Mouse (Mus musculus) midbrain, embryonic 10.5 days (tissue): ENCODE results near the gene Il21r. TPM values are rescaled to one million over a fixed set of nuclear protein-coding genes. Genes with fewer than 3 reads are reported as not detected.

Experiments
- DNase-seq: peaks from one replicate; pipeline ENCODE4 v3.0.0-alpha.2; 2017; ENCODE audit warnings: low spot score
- H3K27ac ChIP-seq: fragments of 300-500 bp; sonication (generic); replicated peaks from 2 replicates; pipeline ENCODE4 v1.5.1; 2016; ENCODE audit warnings: mild to moderate bottlenecking
- H3K27me3 ChIP-seq: fragments of 300-500 bp; sonication (generic); 2 replicates; pipeline ENCODE4 v1.6.1; 2016; ENCODE audit warnings: low read depth, mild to moderate bottlenecking; ENCODE audit not compliant: poor library complexity, severe bottlenecking
- H3K36me3 ChIP-seq: fragments of 300-500 bp; sonication (generic); 2 replicates; pipeline ENCODE4 v1.6.1; 2016; ENCODE audit warnings: mild to moderate bottlenecking, moderate library complexity
- H3K4me1 ChIP-seq: fragments of 300-500 bp; sonication (generic); 2 replicates; pipeline ENCODE4 v1.6.1; 2016
- H3K4me3 ChIP-seq: fragments of 300-500 bp; sonication (generic); 2 replicates; pipeline ENCODE4 v1.5.1; 2016; ENCODE audit warnings: mild to moderate bottlenecking, moderate library complexity
- H3K9me3 ChIP-seq: fragments of 300-500 bp; sonication (generic); replicated peaks from 2 replicates; pipeline ENCODE4 v1.6.1; 2016; ENCODE audit warnings: mild to moderate bottlenecking
- WGBS: fragments of 180-500 bp; shearing (Covaris S2); methylation state at CpG from one replicate; pipeline ENCODE4 v1.1.7; 2016; 5-methylcytosine and 5-hydroxymethylcytosine counted together
- polyA plus RNA-seq: library from polyadenylated mRNA; unstranded; fragments of >200 nt; fragmentation: Nextera tagmentation; extraction: Ambion mirVana; gene quantifications from 2 replicates; pipeline ENCODE4 v1.2.1, GENCODE M21; 2016

The Il21r gene
- polyA plus RNA-seq, 1 experiment from 2014 or later: 0.53 TPM

DNA sequence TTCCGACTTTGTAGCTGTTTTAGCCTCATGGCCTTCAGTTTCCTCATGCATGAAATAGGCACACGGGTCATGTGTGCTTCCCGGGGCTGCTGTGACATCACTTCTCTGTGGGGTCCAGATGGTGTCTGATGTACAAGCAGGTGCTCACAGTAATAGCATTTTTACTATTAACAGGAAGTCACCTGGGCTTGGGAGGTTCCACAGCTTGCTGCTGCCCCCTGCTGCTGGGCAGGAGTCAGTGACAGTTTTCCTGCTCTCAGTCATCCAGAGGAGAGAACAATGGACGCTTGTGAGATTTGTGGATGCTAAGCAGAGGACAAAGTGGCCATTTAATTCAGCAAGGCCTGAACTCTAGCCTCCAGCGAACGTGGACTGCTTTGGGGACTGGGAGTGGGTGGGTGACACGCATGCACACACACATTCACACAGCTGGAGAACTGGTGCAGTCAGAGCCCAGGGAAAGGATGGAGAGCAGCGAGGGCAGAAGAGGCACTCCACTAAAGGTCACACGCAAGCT, 35.7 kb downstream of the Il21r start:
- peak overlapping the region; percentile 73 for H3K27ac ChIP-seq

DNA sequence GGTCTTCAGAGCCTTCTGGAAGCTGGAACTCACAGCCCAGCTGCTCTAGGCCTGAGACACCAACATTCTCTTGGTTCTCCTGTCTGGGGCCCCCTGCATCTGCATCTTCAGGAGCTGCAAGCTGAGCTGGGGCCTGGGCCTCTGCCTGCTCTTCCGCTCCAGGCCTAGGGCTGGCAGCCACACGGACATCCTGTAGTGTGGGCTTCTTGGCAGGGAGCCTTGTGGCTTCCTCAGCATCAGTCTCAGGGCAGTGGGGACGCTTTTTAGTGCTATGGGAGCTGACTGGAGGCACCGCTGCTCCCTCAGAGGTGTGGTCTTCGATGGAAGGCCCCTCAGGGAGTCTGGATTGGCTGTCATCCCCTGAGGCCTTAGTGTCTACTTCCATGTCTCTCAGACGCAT, 40.7 kb downstream of the Il21r start:
- 92% methylated on average over 6 of the region's 6 CpGs for WGBS
- Histone ChIP-seq H3K36me3 (peaks cover 96% of the 10 kb centered on the region), H3K4me1 (peaks cover 4% of the 10 kb centered on the region; the same call in 1 of the 2 replicates), H3K9me3 (no peaks in the 10 kb centered on the region), H3K4me3 (no peak overlapping the region), H3K27ac (no peak overlapping the region), H3K27me3 (no peaks in the 10 kb centered on the region)
- no peak for DNase-seq

More for the DNA sequence above, 35.7 kb downstream of the Il21r start:
- Histone ChIP-seq H3K9me3 (no peaks in the 10 kb centered on the region), H3K36me3 (peaks cover 46% of the 10 kb centered on the region), H3K4me1 (peaks cover 12% of the 10 kb centered on the region), H3K27me3 (no peaks in the 10 kb centered on the region), H3K4me3 (no peak overlapping the region)
- DNase-seq: peak; percentile 57
- WGBS: 52% methylated on average over 9 of the region's 9 CpGs

DNA sequence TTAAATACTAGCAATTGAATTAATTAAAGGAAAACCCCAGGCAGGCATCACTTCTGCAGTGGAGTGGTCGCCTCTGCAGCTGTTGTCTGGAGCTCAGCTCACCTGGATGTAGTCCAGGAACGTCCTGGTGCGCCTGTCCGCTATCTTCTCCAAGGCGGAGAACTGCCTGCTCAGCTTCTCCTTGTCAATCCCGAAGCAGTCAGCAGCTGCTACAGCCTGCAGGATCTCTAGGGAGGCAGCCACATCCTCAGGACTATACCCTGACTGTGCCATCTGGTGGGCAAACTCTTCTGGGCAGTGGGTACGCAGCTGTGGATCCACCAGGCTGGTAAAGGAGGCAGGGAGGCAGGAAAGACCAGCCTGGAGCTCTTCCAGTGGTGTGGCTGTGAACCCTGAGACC, 42.2 kb downstream of the Il21r start:
- H3K9me3 ChIP-seq: no peaks in the 10 kb centered on the region
- 94% methylated on average over 7 of the region's 7 CpGs for WGBS
- H3K27me3 ChIP-seq: no peaks in the 10 kb centered on the region
- H3K36me3 ChIP-seq: peaks cover 100% of the 10 kb centered on the region
- no peak overlapping the region for H3K4me3 ChIP-seq
- no peak for DNase-seq
- H3K4me1 ChIP-seq: no peaks in the 10 kb centered on the region
- H3K27ac ChIP-seq: no peak overlapping the region

DNA sequence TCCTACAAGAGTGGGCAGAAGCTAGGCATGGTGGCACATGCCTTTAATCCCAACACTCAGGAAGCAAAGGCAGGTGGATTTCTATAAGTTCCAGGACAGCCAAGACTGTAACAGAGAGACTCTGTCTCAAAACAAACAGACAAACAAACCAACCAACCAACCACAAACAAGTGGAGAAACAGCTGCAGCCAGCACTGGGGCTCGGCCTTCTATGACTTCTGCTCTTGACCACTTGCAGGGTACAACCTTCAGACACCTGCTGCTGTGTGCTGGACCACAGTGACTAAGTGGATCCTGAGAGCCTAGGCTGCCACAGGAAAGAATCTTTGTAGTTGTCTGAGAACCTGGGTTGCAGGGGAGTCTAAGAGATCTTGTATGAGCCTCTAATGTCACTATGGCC, 45.8 kb downstream of the Il21r start:
- H3K4me3 ChIP-seq: no peak overlapping the region
- no peaks in the 10 kb centered on the region for H3K4me1 ChIP-seq
- DNase-seq: no peak
- no peaks in the 10 kb centered on the region for H3K9me3 ChIP-seq
- peaks cover 100% of the 10 kb centered on the region for H3K36me3 ChIP-seq
- no peak overlapping the region for H3K27ac ChIP-seq
- WGBS: 90% methylated on average over 1 of the region's 1 CpGs
- no peaks in the 10 kb centered on the region for H3K27me3 ChIP-seq

DNA sequence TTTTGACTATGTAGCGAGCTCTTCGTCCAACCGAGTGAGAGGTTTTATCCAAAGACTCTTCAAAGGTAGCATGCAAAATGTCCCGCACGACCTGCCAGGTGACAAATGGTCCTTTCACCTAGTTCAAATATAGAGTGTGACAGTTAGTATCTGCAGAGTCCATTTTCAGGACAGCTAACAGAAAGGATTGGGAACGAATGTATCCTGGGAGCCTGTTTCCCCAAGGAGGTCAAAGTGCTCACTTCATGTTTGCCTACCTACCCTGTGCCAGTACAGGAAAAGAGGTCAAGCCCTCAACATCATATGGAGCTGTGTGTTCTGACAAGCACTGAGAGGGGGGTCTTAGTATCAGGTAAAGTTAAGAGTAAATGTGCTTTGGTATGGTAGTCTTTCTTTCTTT, 54.3 kb downstream of the Il21r start:
- peaks cover 100% of the 10 kb centered on the region for H3K36me3 ChIP-seq
- no peaks in the 10 kb centered on the region for H3K4me1 ChIP-seq
- no peak overlapping the region for H3K4me3 ChIP-seq
- no peaks in the 10 kb centered on the region for H3K27me3 ChIP-seq
- H3K9me3 ChIP-seq: no peaks in the 10 kb centered on the region
- H3K27ac ChIP-seq: no peak overlapping the region
- no peak for DNase-seq
- WGBS: 96% methylated on average over 6 of the region's 6 CpGs

DNA sequence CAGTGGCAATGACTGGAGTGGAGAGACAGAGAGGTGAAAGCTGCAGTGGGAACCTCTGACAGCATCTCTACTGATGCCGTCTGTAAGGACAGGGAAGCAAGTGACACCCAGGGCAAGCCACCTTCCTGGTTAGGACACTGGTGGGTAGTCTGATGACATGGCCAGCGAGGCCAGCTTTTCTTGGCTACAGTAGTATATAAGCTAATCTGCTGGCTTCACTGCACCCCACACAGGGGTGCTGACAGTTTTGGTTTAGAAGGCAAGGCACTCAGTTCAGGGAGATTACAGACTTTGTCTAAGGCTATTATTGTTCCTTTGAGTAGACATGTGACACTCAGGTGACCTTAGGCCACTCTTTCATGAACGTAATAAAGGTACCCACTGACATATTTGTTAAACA, 60.4 kb downstream of the Il21r start:
- H3K9me3 ChIP-seq: no peaks in the 10 kb centered on the region
- no peak for DNase-seq
- peaks cover 100% of the 10 kb centered on the region for H3K36me3 ChIP-seq
- H3K27ac ChIP-seq: no peak overlapping the region
- no peak overlapping the region for H3K4me3 ChIP-seq
- no peaks in the 10 kb centered on the region for H3K27me3 ChIP-seq
- 93% methylated on average over 3 of the region's 3 CpGs for WGBS
- no peaks in the 10 kb centered on the region for H3K4me1 ChIP-seq

DNA sequence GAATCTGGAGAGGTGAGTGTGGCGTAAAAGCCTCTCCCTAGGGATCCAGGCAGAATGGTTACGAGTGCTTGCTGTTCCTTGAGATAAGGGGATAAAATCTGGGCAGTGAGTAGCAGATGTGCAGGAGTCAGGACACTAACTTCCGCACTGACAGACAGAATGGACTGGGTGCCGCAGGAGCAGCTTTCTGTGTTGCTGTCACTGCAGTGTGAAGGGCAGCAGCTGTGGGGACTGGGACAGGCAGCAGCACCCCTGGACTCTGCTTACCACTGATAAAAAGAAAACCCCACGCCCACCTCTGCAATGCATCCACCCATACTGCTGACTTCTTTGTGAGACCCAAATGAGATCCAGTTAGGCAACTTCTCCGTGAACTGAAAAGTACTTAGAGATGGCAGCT, 67.6 kb downstream of the Il21r start:
- H3K9me3 ChIP-seq: no peaks in the 10 kb centered on the region
- WGBS: 93% methylated on average over 6 of the region's 6 CpGs
- peaks cover 100% of the 10 kb centered on the region for H3K36me3 ChIP-seq
- H3K4me1 ChIP-seq: no peaks in the 10 kb centered on the region
- H3K4me3 ChIP-seq: no peak overlapping the region
- H3K27ac ChIP-seq: no peak overlapping the region
- H3K27me3 ChIP-seq: no peaks in the 10 kb centered on the region
- no peak for DNase-seq

DNA sequence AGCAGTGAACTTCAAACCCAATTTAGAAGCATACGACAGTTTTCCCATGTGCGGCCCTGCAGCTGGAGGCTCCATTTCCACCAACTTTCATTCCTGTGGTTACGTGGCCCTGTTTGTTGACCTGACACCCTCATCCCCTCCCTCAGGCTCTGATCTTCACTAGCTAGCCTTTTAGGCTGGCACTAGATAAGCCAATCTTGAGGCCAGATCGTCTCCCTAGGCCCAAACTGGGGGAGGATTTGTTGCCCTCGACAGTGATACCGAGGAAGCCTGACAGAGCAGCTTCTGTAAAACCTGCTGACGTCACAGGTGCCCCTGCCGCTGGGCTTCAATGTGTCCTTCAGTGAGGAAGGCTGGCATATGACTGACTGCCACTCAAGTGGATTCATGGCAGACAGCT, 68.2 kb downstream of the Il21r start:
- no peak for DNase-seq
- Histone ChIP-seq H3K4me3 (no peak overlapping the region), H3K9me3 (no peaks in the 10 kb centered on the region), H3K27ac (no peak overlapping the region), H3K27me3 (no peaks in the 10 kb centered on the region), H3K4me1 (no peaks in the 10 kb centered on the region), H3K36me3 (peaks cover 100% of the 10 kb centered on the region)
- 93% methylated on average over 8 of the region's 8 CpGs for WGBS

DNA sequence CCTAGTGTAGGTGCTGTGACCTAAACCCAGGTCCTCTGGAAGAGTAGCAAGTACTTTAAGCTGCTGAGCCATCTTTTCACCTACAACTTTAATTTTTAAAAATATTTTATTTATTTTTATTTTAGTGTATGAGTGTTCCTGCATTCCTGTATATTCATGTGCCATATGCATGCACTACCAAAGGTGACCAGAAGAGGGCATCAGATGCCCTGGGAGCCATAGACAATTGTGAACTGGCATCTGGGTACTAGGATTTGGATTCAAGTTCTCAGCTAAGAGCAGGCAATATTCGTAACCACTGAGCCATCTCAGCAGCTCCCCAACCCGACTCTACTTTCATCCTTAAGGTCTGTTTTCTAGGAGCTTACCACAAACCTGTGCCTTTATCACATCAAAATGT, 71.7 kb downstream of the Il21r start:
- Histone ChIP-seq H3K9me3 (no peaks in the 10 kb centered on the region), H3K36me3 (peaks cover 100% of the 10 kb centered on the region), H3K27me3 (no peaks in the 10 kb centered on the region), H3K4me1 (no peaks in the 10 kb centered on the region), H3K4me3 (no peak overlapping the region), H3K27ac (no peak overlapping the region)
- peak; percentile 35 for DNase-seq
- WGBS: 91% methylated on average over 2 of the region's 2 CpGs

DNA sequence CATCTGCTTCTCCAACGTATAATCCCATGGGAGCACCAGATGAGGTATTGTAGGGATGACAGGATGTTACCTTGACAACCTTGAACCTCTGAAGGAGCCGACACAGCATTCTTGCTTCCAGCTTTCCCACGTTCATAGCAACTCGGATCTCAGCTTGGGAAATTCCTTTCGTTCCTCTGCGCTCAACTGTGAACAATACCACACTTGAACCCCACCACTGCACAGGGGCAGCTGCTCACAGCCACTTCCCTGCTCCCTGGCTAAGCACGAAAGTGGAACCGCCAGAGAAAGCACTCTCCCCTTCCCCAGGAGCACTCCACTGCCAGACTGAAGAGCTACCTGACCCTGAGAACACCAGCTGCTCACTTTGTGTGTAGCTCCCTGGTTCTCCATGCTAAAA, 75.5 kb downstream of the Il21r start:
- 74% methylated on average over 8 of the region's 8 CpGs for WGBS
- H3K4me1 ChIP-seq: no peaks in the 10 kb centered on the region
- no peak overlapping the region for H3K27ac ChIP-seq
- no peaks in the 10 kb centered on the region for H3K27me3 ChIP-seq
- H3K9me3 ChIP-seq: no peaks in the 10 kb centered on the region
- DNase-seq: no peak
- no peak overlapping the region for H3K4me3 ChIP-seq
- peaks cover 100% of the 10 kb centered on the region for H3K36me3 ChIP-seq

DNA sequence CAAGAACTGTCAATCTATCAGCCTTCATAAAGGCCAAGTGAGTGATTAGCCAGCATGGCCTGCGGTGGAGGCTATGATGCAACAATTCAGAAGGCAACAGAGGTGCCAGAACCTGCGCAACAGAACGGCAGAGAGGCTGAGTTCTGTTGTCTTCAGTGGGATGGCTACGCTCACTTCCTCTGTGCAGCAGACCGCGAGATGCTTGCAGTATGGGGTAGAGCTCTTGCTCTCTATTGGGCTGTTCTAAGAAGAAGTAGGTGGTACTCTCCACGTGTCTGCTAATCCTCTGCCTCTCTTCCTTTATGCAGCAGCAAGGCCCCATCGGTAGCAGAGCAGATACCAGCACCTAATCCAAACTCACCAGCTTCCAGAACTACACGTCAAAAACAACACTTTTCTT, 76.7 kb downstream of the Il21r start:
- no peaks in the 10 kb centered on the region for H3K27me3 ChIP-seq
- DNase-seq: no peak
- H3K36me3 ChIP-seq: peaks cover 100% of the 10 kb centered on the region
- no peaks in the 10 kb centered on the region for H3K4me1 ChIP-seq
- WGBS: 68% methylated on average over 9 of the region's 9 CpGs
- no peak overlapping the region for H3K4me3 ChIP-seq
- no peak overlapping the region for H3K27ac ChIP-seq
- H3K9me3 ChIP-seq: no peaks in the 10 kb centered on the region

Other genes starting within 250 kb of the Il21r start
- gene Kdm8, start 158.8 kb upstream of the Il21r start, polyA plus RNA-seq: 14.8 and 15.5 TPM in 2 replicates
- 129 and 133 TPM in 2 replicates for gene Nsmce1, start 111.8 kb upstream of the Il21r start, polyA plus RNA-seq
- 5.5 and 6.9 TPM in 2 replicates for gene Il4ra, start 51.3 kb upstream of the Il21r start, polyA plus RNA-seq
- gene Gtf3c1, start 104.4 kb downstream of the Il21r start, polyA plus RNA-seq: 37.5 and 46.5 TPM in 2 replicates
- 8.8 and 10.2 TPM in 2 replicates for gene D430042O09Rik, start 104.5 kb downstream of the Il21r start, polyA plus RNA-seq